Mouse (Mus musculus) midbrain, postnatal 0 days (tissue): ENCODE measurements around the gene E330009J07Rik. TPM values are rescaled to one million over a fixed set of nuclear protein-coding genes. Genes with fewer than 3 reads are reported as not detected.

Experiments used
- ATAC-seq: fragments of 200-750 bp; cut with Nextera tagmentation; 2 replicates; pipeline ENCODE4 v1.8.0; 2017; ENCODE audit warnings: moderate number of reproducible peaks, mild to moderate bottlenecking, moderate TSS enrichment, moderate library complexity; ENCODE audit not compliant: low FRiP score
- DNase-seq: peaks from one replicate; pipeline ENCODE4 v3.0.0-alpha.2; 2015; ENCODE audit warnings: low spot score
- H3K27ac ChIP-seq: fragments of 300-500 bp; sonication (generic); 2 replicates; pipeline ENCODE4 v1.5.1; 2014; ENCODE audit warnings: low read depth, mild to moderate bottlenecking, low read length, mixed read lengths
- H3K27me3 ChIP-seq: fragments of 300-500 bp; sonication (generic); 2 replicates; pipeline ENCODE4 v1.6.1; 2014; ENCODE audit warnings: low read length, control low read depth, mixed read lengths; ENCODE audit not compliant: insufficient read depth
- H3K36me3 ChIP-seq: fragments of 300-500 bp; sonication (generic); 2 replicates; pipeline ENCODE4 v1.6.1; 2014; ENCODE audit warnings: low read length, control low read depth, mixed read lengths; ENCODE audit not compliant: insufficient read depth
- H3K4me1 ChIP-seq: fragments of 300-500 bp; sonication (generic); 2 replicates; pipeline ENCODE4 v1.6.1; 2014; ENCODE audit warnings: mild to moderate bottlenecking, control low read depth, antibody characterized with exemption, low read length, mixed read lengths; ENCODE audit not compliant: insufficient read depth
- H3K4me2 ChIP-seq: fragments of 300-500 bp; sonication (generic); 2 replicates; pipeline ENCODE4 v1.6.1; 2014; ENCODE audit warnings: low read depth, mild to moderate bottlenecking, low read length, mixed read lengths; ENCODE audit not compliant: poor library complexity, severe bottlenecking
- H3K4me3 ChIP-seq: fragments of 300-500 bp; sonication (generic); 2 replicates; pipeline ENCODE4 v1.5.1; 2014; ENCODE audit warnings: low read depth, mild to moderate bottlenecking, low read length, moderate library complexity
- H3K9ac ChIP-seq: fragments of 300-500 bp; sonication (generic); replicated peaks from 2 replicates; pipeline ENCODE4 v1.6.1; 2014; ENCODE audit warnings: mild to moderate bottlenecking, low read length, moderate library complexity, mixed read lengths; ENCODE audit not compliant: poor library complexity, severe bottlenecking
- H3K9me3 ChIP-seq: fragments of 300-500 bp; sonication (generic); 2 replicates; pipeline ENCODE4 v1.6.1; 2016; ENCODE audit warnings: low read length, control low read depth
- CTCF ChIP-seq: IDR thresholded peaks from 2 replicates; pipeline ENCODE4 v1.5.1; 2016; ENCODE audit warnings: antibody characterized with exemption, mild to moderate bottlenecking
- WGBS: fragments of 180-500 bp; shearing (Covaris S2); extraction: QIAGEN DNeasy Blood & Tissue Kit; methylation state at CpG from one replicate; pipeline ENCODE4 v1.1.7; 2014; 5-methylcytosine and 5-hydroxymethylcytosine counted together
- polyA plus RNA-seq: library from polyadenylated mRNA; unstranded; fragments of >200 nt; fragmentation: Nextera tagmentation; extraction: Ambion mirVana; gene quantifications from 2 replicates; pipeline ENCODE4 v1.2.1, GENCODE M21; 2015
- total RNA-seq: library from RNA; depleted of rRNA; stranded (reverse); fragments of >200 nt; gene quantifications from 2 replicates; pipeline ENCODE4 v1.2.3, GENCODE M21; 2014

E330009J07Rik gene
- total and polyA plus RNA-seq, 2 experiments from 2014 or later = 7.8 to 20.0 TPM

DNA sequence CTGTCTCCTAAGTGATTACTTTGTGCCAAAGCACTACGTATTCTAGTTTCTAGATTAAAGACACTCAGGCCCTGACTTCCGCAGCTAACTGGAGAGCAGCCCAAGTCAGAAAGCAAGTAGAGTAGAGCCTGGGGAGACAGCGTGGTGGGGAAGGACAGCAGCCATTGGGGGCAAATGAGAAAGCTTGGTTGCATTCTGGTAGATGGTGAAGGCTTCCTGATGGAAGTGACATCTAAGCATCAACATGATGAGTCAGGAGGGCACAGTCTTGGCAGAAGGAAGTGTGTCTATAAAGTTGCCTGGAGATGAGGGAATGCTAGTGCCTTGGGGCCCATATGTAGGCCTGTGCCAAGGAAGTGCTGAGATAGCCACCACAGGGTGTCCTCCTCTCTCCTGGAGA is 22.4 kb downstream of the E330009J07Rik start:
- Histone ChIP-seq H3K9me3 (no peaks in the 10 kb centered on the region), H3K27me3 (no peaks in the 10 kb centered on the region), H3K4me3 (no peak overlapping the region), H3K4me2 (no peak overlapping the region), H3K27ac (no peak overlapping the region), H3K9ac (no peak overlapping the region), H3K36me3 (peaks cover 10% of the 10 kb centered on the region), H3K4me1 (no peaks in the 10 kb centered on the region)
- 94% methylated on average over 3 of the region's 3 CpGs for WGBS
- no peak for ATAC-seq
- TF ChIP-seq CTCF = no peak
- no peak for DNase-seq

GRCm38 (mm10) chr6:40413046-40413445 is 22.9 kb downstream of the E330009J07Rik start:
- Histone ChIP-seq H3K9ac (no peak overlapping the region), H3K4me3 (no peak overlapping the region), H3K9me3 (no peaks in the 10 kb centered on the region), H3K4me2 (no peak overlapping the region), H3K36me3 (peaks cover 15% of the 10 kb centered on the region), H3K27ac (no peak overlapping the region), H3K27me3 (no peaks in the 10 kb centered on the region), H3K4me1 (no peaks in the 10 kb centered on the region)
- WGBS = 90% methylated on average over 5 of the region's 5 CpGs
- TF ChIP-seq CTCF = no peak
- ATAC-seq (no peak), DNase-seq (no peak)

GRCm38 (mm10) chr6:40411085-40411484 is 24.9 kb downstream of the E330009J07Rik start:
- H3K9me3 ChIP-seq = no peaks in the 10 kb centered on the region
- H3K4me1 ChIP-seq = no peaks in the 10 kb centered on the region
- WGBS = 98% methylated on average over 3 of the region's 3 CpGs
- no peak overlapping the region for H3K4me3 ChIP-seq
- no peak overlapping the region for H3K27ac ChIP-seq
- TF ChIP-seq CTCF = no peak
- no peak overlapping the region for H3K9ac ChIP-seq
- no peak for DNase-seq
- H3K27me3 ChIP-seq = no peaks in the 10 kb centered on the region
- H3K4me2 ChIP-seq = no peak overlapping the region
- ATAC-seq = no peak
- H3K36me3 ChIP-seq = peaks cover 33% of the 10 kb centered on the region

DNA sequence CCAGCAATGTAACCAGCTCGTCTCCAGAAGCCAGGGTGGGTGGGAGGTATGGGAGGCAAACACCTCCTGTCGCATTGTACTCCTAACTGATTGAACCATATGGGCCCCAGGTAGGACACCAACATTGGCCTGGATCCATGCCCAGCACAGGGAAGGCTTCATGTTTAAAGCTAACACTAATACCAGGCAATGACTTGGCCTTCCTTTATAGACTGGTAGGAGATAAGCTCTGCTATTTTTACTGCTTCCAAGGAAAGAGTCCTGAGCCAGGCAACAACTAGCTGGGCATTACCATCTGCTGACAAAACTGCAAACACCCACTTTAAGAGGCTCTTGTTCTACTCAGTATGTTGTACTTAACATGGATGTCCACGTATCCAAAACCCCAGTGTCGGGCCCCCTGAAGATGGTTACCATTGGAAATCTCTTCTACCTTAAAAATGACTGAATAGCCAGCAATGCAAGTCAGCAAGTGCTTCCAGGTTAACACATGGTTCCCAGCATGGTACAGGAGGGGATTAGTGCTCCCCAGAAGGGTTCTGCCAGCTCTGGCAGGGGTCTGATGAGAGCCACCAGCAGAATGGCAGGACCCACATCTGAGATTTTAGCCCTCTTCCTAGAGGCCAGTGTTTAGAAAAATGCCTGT is 32.2 kb downstream of the E330009J07Rik start:
- ATAC-seq (no peak), DNase-seq (peak; percentile 15)
- Histone ChIP-seq H3K4me2 (no peak overlapping the region), H3K9me3 (no peaks in the 10 kb centered on the region), H3K27me3 (no peaks in the 10 kb centered on the region), H3K9ac (no peak overlapping the region), H3K27ac (no peak overlapping the region), H3K36me3 (peaks cover 53% of the 10 kb centered on the region), H3K4me1 (no peaks in the 10 kb centered on the region), H3K4me3 (no peak overlapping the region)
- TF ChIP-seq CTCF = no peak
- 91% methylated on average over 4 of the region's 4 CpGs for WGBS

GRCm38 (mm10) chr6:40402031-40402430 is 33.9 kb downstream of the E330009J07Rik start:
- Histone ChIP-seq H3K27ac (no peak overlapping the region), H3K4me3 (no peak overlapping the region), H3K27me3 (no peaks in the 10 kb centered on the region), H3K4me2 (no peak overlapping the region), H3K36me3 (peaks cover 37% of the 10 kb centered on the region), H3K9me3 (no peaks in the 10 kb centered on the region), H3K9ac (no peak overlapping the region), H3K4me1 (no peaks in the 10 kb centered on the region)
- TF ChIP-seq CTCF = no peak
- ATAC-seq (no peak), DNase-seq (no peak)
- 89% methylated on average over 2 of the region's 2 CpGs for WGBS

GRCm38 (mm10) chr6:40393213-40393612 is 42.7 kb downstream of the E330009J07Rik start:
- WGBS = 6% methylated on average over 3 of the region's 3 CpGs
- Histone ChIP-seq H3K4me2 (no peak overlapping the region), H3K9ac (no peak overlapping the region), H3K27me3 (no peaks in the 10 kb centered on the region), H3K9me3 (no peaks in the 10 kb centered on the region), H3K4me1 (no peaks in the 10 kb centered on the region), H3K27ac (no peak overlapping the region), H3K4me3 (no peak overlapping the region), H3K36me3 (0 out of 2 replicates have a peak, but pooled peaks cover 10% of the 10 kb centered on the region)
- peak; percentile 98 for TF ChIP-seq CTCF
- peak; percentile 97 for DNase-seq
- peak; percentile 98 for ATAC-seq
